In the genomic region with DNA sequence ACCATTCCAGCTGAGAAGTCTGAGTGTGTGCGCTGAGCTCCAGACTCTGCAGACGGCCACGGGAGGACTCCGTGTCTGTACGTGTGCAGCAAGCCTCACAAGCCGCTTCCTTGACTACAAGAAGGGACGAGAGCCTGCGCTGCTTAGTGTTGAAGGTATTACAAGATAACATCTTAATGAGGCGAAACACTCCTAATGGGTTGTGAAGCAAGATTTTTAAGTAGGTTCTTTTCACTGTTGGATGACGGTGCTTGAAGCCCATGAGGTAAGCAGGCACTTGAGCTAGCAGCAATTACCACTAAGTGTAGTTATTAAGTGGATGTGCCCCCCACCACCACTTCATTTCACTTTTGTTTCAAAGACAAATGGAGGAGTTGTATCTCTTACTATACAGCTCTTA, we compare ENCODE assay signal across 24 mouse cellular contexts.
"Had no signal": no experiment of that assay in that cellular context is flagged by ENCODE, and none has a peak within 500 bp of the region (broad histone marks: within the 10 kb centered on the region; RNA-seq: fewer than 3 reads in every experiment).

No protein-coding gene starts in this region.

- H3K27me3 ChIP-seq: heart, embryonic 12.5 days; hindbrain, embryonic 12.5 days; intestine, embryonic 15.5 days had no signal

- H3K9ac ChIP-seq: heart, embryonic 12.5 days; hindbrain, embryonic 12.5 days; hindbrain, embryonic 14.5 days; intestine, embryonic 15.5 days; limb, embryonic 12.5 days had no signal

- ATAC-seq: hindbrain, embryonic 16.5 days; inflammation-experienced regulatory T-cells, adult 6 months; intestine, embryonic 15.5 days; intestine, postnatal 0 days had no signal

- H3K4me1 ChIP-seq: heart, embryonic 10.5 days; hindbrain, embryonic 12.5 days had no signal

- H3K36me3 ChIP-seq: heart, embryonic 10.5 days; heart, embryonic 12.5 days; hindbrain, embryonic 10.5 days; hindbrain, embryonic 12.5 days; intestine, embryonic 15.5 days; limb, embryonic 10.5 days; limb, embryonic 12.5 days had no signal

- H3K4me2 ChIP-seq: heart, embryonic 12.5 days; hindbrain, embryonic 12.5 days; hindbrain, embryonic 14.5 days; intestine, embryonic 15.5 days; limb, embryonic 12.5 days had no signal

- H3K9me3 ChIP-seq: heart, embryonic 10.5 days; heart, embryonic 12.5 days; hindbrain, embryonic 10.5 days; hindbrain, embryonic 12.5 days; intestine, embryonic 15.5 days; limb, embryonic 10.5 days; limb, embryonic 12.5 days had no signal

- H3K27ac ChIP-seq: gastrocnemius, adult 2 months; heart, embryonic 10.5 days; hindbrain, embryonic 10.5 days; hindbrain, embryonic 12.5 days; hindbrain, embryonic 14.5 days; intestine, embryonic 15.5 days; layer of hippocampus, adult 2 months; left cerebral cortex, adult 2 months; limb, embryonic 10.5 days; limb, embryonic 12.5 days had no signal

- H3K4me3 ChIP-seq: gastrocnemius, adult 2 months; heart, embryonic 10.5 days; heart, embryonic 12.5 days; hindbrain, embryonic 10.5 days; hindbrain, embryonic 12.5 days; intestine, embryonic 15.5 days; layer of hippocampus, adult 2 months; left cerebral cortex, adult 2 months; limb, embryonic 10.5 days; limb, embryonic 12.5 days had no signal

- DNase-seq: gastrocnemius, adult 2 months; gastrocnemius, postnatal 10 days; gastrocnemius, postnatal 25 days; heart, adult 18-20 months; heart, postnatal 10 days; heart, postnatal 4 days; kidney, adult 18-20 months; kidney, adult 8-10 months; kidney, postnatal 10 days; kidney, postnatal 25 days; kidney, postnatal 4 days had no signal
